19 mouse cellular contexts compared by ENCODE assay signal in the genomic region with DNA sequence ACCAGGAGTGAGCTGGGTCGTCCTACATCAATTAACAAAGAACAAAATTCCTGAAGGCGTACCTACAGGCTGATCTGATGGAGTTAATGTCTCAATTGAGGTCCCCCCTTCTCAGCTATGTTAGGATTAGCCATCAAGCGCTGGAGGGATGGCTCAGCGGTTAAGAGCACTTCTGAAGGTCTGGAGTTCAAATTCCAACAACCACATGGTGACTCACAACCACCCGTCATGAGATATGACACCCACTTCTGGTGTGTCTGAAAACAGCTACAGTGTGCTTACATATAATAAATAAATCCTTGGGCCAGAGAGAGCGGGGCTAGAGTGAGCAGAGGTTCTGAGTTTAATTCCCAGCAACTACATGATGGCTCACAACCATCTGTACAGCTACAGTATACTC.
A peak's percentile ranks its signal among the peaks of the same experiment; 100 is the strongest.
DNase-seq lines count a peak whose midpoint lies in the region; TF ChIP-seq lines count a peak whose summit lies in the region.
"Had no signal": no experiment of that assay in that cellular context is flagged by ENCODE, and none has a peak within 500 bp of the region (broad histone marks: within the 10 kb centered on the region; RNA-seq: fewer than 3 reads in every experiment).

No protein-coding gene starts in this region.

- no peaks in the 10 kb centered on the region for H3K9me3 ChIP-seq in heart, embryonic 10.5 days
- H3K9me3 ChIP-seq: embryonic facial prominence, embryonic 13.5 days; embryonic facial prominence, embryonic 15.5 days; forebrain, embryonic 10.5 days; forebrain, embryonic 12.5 days had no signal

- DNase-seq in heart, embryonic 10.5 days (ENCODE audit: low spot score) = no peak
- DNase-seq in heart, postnatal 36 days = no peak
- DNase-seq in 3T3-L1 (ENCODE audit: low read depth, low spot score) = peak; percentile 60
- DNase-seq in cerebellum, adult 11-12 months = no peak
- DNase-seq: adrenal gland, adult 8-10 months; adrenal gland, postnatal 14 days; adrenal gland, postnatal 36 days; cerebellum, adult 18-20 months; cerebellum, adult 8-10 months; cerebellum, adult 9-11 months; cerebellum, postnatal 14 days; cerebellum, postnatal 36 days; embryo, embryonic 11 days had no signal

- H3K4me3 ChIP-seq in heart, embryonic 10.5 days = no peak overlapping the region
- H3K4me3 ChIP-seq in small intestine, adult 2 months (ENCODE audit: low read depth, low read length) = no peak overlapping the region
- H3K4me3 ChIP-seq: embryonic facial prominence, embryonic 13.5 days; embryonic facial prominence, embryonic 15.5 days; erythroblast, embryonic 14.5 days; forebrain, embryonic 10.5 days; forebrain, embryonic 12.5 days had no signal

- 0 out of 2 replicates have a peak overlapping the region, but pooled peaks have one; percentile 24 for H3K27ac ChIP-seq in heart, embryonic 10.5 days
- peak overlapping the region; percentile 68; the same call in 1 of the 2 replicates for H3K27ac ChIP-seq in small intestine, adult 2 months (ENCODE audit: insufficient read depth, low read depth, low read length)
- H3K27ac ChIP-seq: embryonic facial prominence, embryonic 13.5 days; embryonic facial prominence, embryonic 15.5 days; forebrain, embryonic 10.5 days; forebrain, embryonic 12.5 days had no signal

- no peak for TF ChIP-seq POLR2A in small intestine, adult 2 months (IDR thresholded peaks at IDR 0.05; ENCODE audit: low read depth, low read length)

- H3K36me3 ChIP-seq in heart, embryonic 10.5 days = no peaks in the 10 kb centered on the region
- H3K36me3 ChIP-seq in small intestine, adult 2 months (ENCODE audit: control insufficient read depth, insufficient read depth, low read length) = no peaks in the 10 kb centered on the region
- H3K36me3 ChIP-seq: embryonic facial prominence, embryonic 13.5 days; embryonic facial prominence, embryonic 15.5 days; forebrain, embryonic 10.5 days; forebrain, embryonic 12.5 days had no signal

- H3K4me1 ChIP-seq in heart, embryonic 10.5 days = 0 out of 2 replicates have a peak, but pooled peaks cover 6% of the 10 kb centered on the region
- H3K4me1 ChIP-seq in small intestine, adult 2 months (ENCODE audit: control insufficient read depth, insufficient read depth, insufficient read length, low read length) = peaks cover 8% of the 10 kb centered on the region; the same call in 1 of the 2 replicates
- H3K4me1 ChIP-seq: embryonic facial prominence, embryonic 13.5 days; embryonic facial prominence, embryonic 15.5 days had no signal

- H3K27me3 ChIP-seq in heart, embryonic 10.5 days (ENCODE audit: insufficient read depth, poor library complexity, severe bottlenecking) = no peaks in the 10 kb centered on the region
- no peaks in the 10 kb centered on the region for H3K27me3 ChIP-seq in small intestine, adult 2 months (ENCODE audit: control insufficient read depth, insufficient read depth, low read length)
- H3K27me3 ChIP-seq: embryonic facial prominence, embryonic 13.5 days; forebrain, embryonic 12.5 days had no signal

- WGBS in heart, embryonic 10.5 days = 86% methylated on average over 6 of the region's 6 CpGs
- WGBS in small intestine, adult 2 months = 73% methylated on average over 6 of the region's 6 CpGs

- no peak for TF ChIP-seq CTCF in small intestine, adult 2 months (IDR thresholded peaks at IDR 0.05; ENCODE audit: extremely low read depth, insufficient read length, insufficient replicate concordance, low read depth, low read length)

- intact Hi-C loops in heart, postnatal 36 days (cut with DNase I) = no loop called here
